Mouse (Mus musculus) retina, postnatal 1 day (tissue): Measurements from ENCODE around the gene Med17.
A peak's percentile ranks its signal among the peaks of the same experiment; 100 is the strongest.

Experiments used
- DNase-seq: peaks from one replicate; pipeline ENCODE4 v3.0.0-alpha.2; 2012

Gene Med17

GRCm38 (mm10) chr9:15287846-15288245 is 8.1 kb upstream of the Med17 start:
- no peak for DNase-seq

- DNase-seq, result no peak
Observed at GRCm38 (mm10) chr9:15285443-15285842, 5.7 kb upstream of the Med17 start.

DNA sequence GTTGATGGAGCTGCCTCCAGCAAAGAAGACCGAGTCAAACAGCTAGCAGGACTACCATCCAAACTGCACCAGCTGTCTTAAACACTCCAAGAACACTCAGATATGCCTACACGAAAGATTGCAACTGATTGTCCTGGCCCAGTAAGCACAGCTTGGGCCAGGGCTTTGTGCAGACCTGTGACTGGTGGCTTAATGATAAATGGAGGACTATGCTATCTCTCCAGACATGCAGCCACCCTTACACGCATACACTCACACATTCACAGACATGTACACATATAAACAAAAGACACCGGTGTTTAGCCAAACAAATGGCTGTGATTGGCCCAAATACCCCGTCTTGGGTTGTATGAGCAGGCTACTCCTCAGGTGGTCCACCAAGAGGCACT is 754 bp upstream of the Med17 start:
- no peak for DNase-seq

- no peak for DNase-seq
Observed at GRCm38 (mm10) chr9:15279139-15279648, 537 bp downstream of the Med17 start.

GRCm38 (mm10) chr9:15278343-15278742 is 1.4 kb downstream of the Med17 start:
- DNase-seq, result no peak

DNA sequence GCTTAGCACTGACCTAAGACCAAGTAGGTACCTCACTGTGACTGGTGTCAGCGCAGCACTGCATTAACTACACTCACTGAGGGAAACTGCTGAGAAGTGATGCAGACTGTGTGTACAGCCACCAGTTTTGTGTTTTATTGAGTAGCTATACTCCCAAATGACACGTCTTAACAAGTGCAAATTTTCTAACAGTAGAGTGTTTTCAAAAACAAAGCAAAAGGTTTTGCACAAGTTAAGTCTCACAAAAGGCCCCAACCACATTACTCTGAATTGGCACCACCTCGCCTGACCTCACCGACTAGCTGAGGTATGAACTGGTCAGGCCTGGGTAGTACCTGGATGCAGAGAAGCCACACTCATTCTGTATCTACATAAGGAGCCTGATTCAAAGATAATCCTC is 2.9 kb downstream of the Med17 start:
- no peak for DNase-seq

GRCm38 (mm10) chr9:15273981-15274380 is 5.8 kb downstream of the Med17 start:
- no peak for DNase-seq

- no peak for DNase-seq
Observed at GRCm38 (mm10) chr9:15263487-15263886, 16.2 kb downstream of the Med17 start.

- DNase-seq, result no peak
Observed at GRCm38 (mm10) chr9:15261980-15262379, 17.8 kb downstream of the Med17 start.

DNA sequence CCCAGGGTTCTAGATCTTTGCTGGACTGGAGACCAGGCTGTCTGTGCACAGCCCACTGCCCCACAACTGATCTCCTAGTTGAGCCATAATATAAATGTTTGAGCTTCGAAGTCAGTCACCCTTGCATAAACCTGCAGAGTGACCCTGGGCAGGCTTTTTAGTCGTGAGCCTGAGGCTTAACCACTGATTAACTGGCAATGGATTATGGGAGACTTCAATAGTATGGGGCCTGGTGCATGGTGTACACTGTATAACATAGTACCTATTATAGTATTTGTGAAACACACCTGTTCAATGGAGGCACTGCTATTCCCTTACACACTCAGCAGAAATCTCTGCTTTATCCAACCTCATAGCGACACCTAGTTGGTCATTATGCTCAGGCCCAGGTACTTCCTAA is 23.5 kb downstream of the Med17 start:
- DNase-seq, result no peak

DNA sequence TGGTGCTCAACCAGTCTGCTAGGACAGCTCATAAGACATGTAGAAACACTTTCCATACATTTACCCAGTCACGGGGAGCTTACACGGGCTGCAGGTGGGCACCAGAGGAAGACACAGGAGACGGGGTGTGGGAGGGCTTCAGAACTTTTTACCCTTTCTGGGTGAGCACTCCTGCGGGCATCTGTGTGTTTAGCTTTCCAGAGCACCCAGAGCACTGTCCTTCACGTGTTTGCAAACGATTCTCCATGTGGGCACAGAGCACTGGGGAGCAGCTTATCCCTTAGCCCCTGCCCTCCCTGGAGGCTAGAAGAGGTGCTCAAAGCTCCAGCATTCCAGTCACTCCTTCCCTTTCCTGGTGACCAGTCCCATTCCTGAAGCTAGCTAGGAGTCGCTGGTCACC is 25.2 kb downstream of the Med17 start:
- no peak for DNase-seq

DNA sequence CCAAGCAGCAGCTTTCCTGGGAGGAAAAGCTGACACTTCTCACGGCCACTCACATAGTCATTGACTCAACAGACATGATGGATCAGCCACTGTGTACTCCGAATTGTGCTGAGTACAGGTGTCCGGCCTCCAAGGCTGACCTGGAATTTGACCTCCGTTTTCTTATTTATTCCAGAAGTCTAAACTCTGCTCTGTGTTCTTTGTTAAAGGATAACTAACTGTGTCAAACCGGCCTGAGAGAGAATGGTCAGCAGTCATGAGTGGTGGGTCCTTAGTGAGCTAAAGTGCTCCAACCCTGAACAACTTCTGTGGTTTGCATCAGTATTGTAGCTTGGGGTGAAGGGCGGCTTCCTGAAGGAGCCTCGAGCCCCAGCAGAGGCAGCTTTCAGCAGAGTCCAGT is 27.5 kb downstream of the Med17 start:
- no peak for DNase-seq

DNA sequence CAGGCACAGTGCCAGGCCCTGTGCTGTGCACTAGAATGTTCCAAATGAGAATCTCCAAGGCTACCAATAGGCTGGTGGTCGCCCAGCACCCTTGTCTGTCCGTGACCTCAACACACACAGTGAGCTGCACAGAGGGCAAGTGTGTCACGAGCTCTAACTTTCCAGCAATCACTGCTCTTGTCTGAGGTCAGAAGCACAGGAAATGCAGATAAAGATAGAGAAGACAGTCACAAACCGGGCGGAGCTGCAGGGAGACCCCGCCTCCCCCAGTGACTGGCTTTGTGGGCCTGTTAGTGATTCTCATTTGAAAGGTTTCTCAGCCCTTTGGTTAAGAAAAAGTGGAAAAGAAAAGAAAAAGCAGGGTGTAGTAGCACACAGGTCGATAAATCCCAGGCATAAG is 29.4 kb downstream of the Med17 start:
- DNase-seq, result no peak

DNA sequence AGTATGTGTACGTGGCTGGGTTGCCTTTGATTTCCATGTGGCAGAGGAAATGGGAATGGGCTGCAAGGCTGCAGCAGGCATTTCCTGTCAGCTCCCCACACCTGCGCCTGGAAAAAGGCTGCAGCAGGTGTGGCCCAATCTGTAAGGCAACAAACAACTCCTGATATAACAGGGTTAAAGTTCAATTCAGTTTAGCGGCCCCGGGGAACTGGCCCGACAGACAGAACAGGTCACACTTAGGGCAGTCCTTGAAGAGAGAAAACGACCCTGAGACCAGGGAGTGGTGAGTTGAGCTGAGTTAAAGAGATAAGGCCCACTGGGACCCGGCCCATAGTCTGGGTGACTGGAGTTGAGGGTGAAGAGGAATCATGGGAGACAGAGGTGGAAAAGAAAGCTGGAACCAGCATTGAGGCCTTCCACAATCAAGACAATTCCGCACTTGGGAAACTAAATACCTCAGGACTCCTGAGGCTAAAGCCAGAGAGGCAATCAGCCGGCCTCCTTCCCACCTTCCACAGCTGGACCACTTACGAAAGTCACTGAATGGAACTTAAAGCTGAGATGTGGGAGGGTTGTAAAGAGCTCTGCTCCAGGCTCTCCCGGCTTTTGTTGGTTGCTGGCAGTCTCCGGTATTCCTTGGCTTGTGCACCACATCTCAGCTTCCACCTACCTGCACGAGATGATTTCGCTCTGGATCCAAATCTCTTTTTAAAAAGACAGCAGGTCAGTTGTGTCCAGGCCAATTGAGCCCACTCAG is 34.2 kb downstream of the Med17 start:
- DNase-seq, result no peak

DNA sequence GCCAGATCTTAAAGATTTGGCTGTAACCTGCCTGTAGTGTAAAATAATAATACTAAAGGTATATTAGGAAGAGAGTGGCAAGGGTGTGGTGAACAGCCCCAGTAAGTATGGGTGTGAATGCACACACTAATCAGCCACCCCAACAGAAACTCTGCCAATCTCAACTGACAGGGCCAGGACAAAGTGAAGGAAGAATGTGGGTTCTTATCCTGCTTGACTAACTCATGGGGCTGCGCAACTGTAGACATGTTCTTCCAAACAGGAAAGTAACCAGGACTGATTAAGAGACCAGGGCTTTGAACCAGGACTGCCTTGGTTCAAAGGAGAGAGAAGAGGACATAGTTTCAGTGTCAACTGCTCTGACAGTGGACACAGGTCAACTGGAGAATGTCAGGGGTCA is 37.6 kb downstream of the Med17 start:
- DNase-seq, result no peak

DNA sequence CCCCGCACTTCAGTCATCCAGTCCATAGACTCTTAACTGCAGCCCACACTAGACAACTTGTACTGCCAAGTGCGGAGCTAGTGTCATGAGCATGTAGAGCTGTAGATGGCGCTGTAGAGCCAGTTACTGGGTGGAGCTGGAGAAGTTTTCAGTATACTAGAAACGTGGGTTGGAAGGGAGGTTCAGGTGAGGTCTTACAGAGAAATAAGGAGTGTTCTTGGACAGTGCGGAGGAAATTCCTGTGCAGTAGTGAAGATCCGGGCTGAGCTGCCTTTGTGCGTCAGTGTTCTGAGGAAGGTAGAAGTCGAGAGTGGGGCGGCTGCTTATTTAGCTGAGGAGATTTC is 38.2 kb downstream of the Med17 start:
- peak; percentile 61 for DNase-seq

DNA sequence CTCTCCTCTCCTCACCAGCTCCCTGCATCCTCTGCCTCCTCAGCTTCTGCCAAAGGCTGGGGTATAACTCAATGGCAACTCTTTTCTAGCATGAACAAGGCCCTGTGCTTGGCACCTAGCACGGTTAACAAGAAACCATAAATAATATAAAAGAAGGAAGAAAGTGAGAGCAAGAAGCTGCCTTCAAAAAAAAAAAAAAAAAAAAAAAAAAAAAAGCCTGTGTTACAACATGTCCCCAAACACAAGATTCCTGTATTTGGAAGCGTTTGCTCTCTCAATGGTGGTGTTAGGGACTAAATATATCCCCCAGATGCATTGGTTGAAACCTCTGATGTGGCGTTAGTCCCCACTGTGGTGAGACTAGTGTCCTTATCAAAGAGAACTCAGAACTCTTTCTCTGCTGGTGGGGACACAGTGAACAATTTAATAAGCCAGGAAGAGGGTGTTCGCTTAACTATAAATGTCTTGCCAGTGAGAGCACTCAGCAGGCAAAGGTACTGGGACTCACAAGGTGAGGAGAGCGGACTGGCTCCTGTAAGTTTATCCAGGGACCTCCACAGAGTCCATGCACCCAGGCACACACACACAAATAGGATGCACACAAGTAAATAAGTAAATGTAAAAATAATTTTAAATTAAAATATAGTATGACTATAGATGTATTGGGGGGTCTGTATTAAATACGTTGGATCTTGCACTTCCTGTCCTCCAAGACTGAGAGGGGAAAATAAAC is 38.7 kb downstream of the Med17 start:
- DNase-seq, result no peak

DNA sequence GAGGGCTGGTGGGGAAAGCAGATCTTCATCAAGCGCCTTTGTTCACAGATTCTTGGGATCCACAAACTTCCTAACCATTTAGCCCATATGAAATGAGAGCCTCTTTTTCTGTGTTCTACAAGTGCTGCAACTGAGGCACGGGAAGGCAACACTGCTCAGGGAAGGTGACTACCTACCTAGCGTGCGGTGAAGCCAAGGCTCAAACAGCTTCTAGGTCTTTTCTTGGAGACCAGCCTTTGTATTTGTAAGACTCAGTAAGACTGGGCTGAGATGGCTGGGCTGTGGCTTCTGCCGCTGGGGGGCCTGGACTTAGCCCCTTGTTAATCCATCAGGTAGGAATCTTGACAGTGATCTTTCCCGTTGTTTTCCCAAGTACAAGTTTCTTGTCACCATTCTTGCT is 39.7 kb downstream of the Med17 start:
- DNase-seq, result no peak

DNA sequence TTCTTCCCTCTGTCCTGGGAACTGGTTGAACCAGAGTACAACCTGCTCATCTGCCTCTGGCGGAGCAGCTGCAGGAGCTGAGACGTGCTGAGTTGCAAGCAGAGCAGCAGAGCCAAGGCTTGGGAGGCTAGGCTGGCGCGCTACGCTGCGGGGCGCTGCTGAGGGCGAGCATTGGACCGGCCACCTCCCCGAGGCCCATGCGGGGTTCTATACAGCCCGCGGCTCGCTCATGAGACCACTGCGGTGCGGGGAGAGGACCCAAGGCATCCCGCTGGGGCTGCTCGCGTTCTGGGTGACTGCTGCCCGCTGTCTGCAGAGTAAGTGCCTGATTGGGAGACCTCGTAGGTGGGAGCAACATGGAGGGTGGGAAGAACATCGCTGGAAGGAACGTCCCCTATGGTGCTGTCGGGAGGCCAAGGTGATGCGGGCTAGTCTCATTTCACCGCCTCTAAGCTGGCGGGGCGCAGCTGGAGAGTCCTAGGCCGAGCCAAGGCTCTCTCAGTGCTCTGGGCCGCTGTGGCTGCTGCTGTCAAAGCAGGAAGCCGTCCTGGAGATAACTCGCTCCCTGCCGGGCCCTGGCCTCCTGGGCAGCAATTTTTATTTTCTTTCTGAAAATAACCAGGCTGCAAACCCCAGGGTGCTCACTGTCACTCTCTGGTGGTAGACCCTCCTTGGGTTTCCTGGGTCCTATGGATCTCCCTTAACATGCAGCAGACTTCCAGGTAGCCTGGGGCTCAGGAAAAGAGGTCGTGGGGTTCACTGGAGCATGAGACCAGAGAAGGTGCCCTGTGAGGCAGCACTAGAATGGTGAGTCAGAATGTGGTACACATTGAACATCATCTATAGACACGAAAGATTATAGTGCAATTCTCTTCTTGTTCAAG is 40.4 kb downstream of the Med17 start, which contains the start of gene Vstm5:
TSS of gene Vstm5 (plus strand) at position 4 of the 884 bp plus-strand sequence.
- DNase-seq, result peak; percentile 66

DNA sequence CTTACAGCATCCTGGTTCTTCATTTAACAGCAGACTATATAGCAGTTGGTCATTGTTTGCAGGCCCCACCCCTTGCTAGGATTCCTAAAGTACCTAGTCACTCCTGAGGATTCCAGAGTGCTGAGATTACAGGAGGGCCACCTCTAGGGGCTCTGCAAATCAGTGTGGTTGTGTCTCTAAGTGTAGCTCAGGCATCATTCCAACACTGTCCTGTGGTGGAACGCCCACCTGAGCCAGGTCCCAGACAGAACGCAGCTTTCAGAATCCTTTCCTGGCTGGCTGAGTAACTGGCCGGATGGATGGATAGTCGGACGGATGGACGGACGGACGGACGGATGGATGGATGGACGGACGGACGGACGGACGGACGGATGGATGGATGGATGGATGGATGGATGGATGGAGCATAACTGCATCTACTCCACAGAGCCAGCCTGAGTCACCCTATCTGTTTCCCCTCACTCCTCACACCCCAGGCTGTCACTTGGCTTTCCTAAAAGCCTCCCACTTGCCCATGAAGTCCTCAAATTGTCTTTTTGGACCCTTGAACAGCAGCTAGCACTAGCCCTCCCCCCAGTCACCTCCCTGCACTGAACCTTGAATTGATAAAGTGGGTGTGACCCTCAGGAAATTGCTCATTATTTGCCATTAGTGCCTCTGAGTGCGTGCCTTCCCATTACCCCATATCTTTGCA is 41.3 kb downstream of the Med17 start:
- no peak for DNase-seq

DNA sequence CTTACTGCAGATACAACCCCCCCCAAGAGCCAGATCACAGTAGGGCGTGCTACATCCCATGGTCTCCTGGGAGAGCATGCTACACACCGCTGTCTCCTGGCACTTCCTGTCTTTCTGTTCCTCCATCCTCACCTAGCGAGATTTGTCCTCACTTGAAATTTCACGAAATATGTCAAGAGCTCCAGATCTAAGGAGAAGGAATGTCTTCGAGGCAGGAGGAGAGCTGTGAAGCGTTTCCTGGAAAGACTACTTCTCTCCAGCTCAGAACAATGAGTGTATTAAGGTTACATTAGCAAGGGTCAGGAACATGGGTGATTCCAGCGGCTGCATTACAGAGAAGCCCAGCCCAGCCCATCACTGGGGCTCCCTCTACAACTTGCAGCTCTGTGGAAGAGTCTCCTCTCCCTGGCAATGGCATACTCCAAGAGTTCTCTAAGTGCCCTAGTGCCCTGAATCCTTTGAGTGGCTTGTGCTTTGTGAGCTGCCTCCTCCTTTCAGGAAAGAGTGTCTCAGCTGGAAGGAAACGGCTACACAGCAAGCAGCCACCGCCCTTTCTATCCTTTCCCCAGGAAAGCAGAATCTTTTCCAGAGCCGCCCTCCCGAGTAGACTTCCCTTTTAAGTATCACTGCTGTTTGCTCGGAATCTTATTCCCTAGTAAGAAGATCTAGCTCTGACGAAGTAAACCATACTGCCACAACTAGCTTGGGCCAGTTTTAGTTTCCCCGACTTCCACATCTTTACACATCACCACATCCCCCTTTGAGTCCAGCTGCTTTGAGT is 42.0 kb downstream of the Med17 start:
- DNase-seq, result no peak

- no peak for DNase-seq
Observed at GRCm38 (mm10) chr9:15235986-15236385, 43.7 kb downstream of the Med17 start.
